Mouse (Mus musculus) heart, postnatal 0 days (tissue): Measurements from ENCODE around the gene Ankle1. TPM values are rescaled to one million over a fixed set of nuclear protein-coding genes. Genes with fewer than 3 reads are reported as not detected.
A peak's percentile ranks its signal among the peaks of the same experiment; 100 is the strongest.

Experiments
- ATAC-seq: fragments of 200-750 bp; cut with Nextera tagmentation; 2 replicates; pipeline ENCODE4 v1.8.0; 2017; ENCODE audit warnings: low read depth, moderate number of reproducible peaks, moderate library complexity; ENCODE audit not compliant: insufficient read depth
- DNase-seq: peaks from one replicate; pipeline ENCODE4 v3.0.0-alpha.2; 2016; ENCODE audit warnings: low spot score
- H3K27ac ChIP-seq: fragments of 300-500 bp; sonication (generic); 2 replicates; pipeline ENCODE4 v1.5.1; 2014; ENCODE audit warnings: low read depth, mild to moderate bottlenecking
- H3K27me3 ChIP-seq: fragments of 300-500 bp; sonication (generic); 2 replicates; pipeline ENCODE4 v1.6.1; 2014; ENCODE audit warnings: low read length, mixed read lengths; ENCODE audit not compliant: control insufficient read depth, insufficient read depth
- H3K36me3 ChIP-seq: fragments of 300-500 bp; sonication (generic); replicated peaks from 2 replicates; pipeline ENCODE4 v1.6.1; 2014; ENCODE audit warnings: low read length, mixed read lengths; ENCODE audit not compliant: control insufficient read depth, insufficient read depth
- H3K4me1 ChIP-seq: fragments of 300-500 bp; sonication (generic); 2 replicates; pipeline ENCODE4 v1.6.1; 2014; ENCODE audit warnings: antibody characterized with exemption; ENCODE audit not compliant: control insufficient read depth, insufficient read depth
- H3K4me2 ChIP-seq: fragments of 300-500 bp; sonication (generic); 2 replicates; pipeline ENCODE4 v1.6.1; 2014; ENCODE audit warnings: low read depth, mild to moderate bottlenecking, low read length, moderate library complexity
- H3K4me3 ChIP-seq: fragments of 300-500 bp; sonication (generic); 2 replicates; pipeline ENCODE4 v1.5.1; 2014; ENCODE audit warnings: low read depth, low read length
- H3K9ac ChIP-seq: fragments of 300-500 bp; sonication (generic); replicated peaks from 2 replicates; pipeline ENCODE4 v1.6.1; 2014; ENCODE audit warnings: low read depth, low read length, mixed read lengths
- H3K9me3 ChIP-seq: fragments of 300-500 bp; sonication (generic); replicated peaks from 2 replicates; pipeline ENCODE4 v1.6.1; 2016; ENCODE audit warnings: low read length; ENCODE audit not compliant: control insufficient read depth
- CTCF ChIP-seq: IDR thresholded peaks from 2 replicates; pipeline ENCODE4 v1.5.1; 2016; ENCODE audit warnings: antibody characterized with exemption, control low read depth, low read depth
- EP300 ChIP-seq: IDR thresholded peaks from 2 replicates; pipeline ENCODE4 v1.6.1; 2016; ENCODE audit warnings: antibody characterized with exemption, low read depth
- WGBS: fragments of 180-500 bp; shearing (Covaris S2); extraction: QIAGEN DNeasy Blood & Tissue Kit; methylation state at CpG from one replicate; pipeline ENCODE4 v1.1.7; 2014; 5-methylcytosine and 5-hydroxymethylcytosine counted together
- polyA plus RNA-seq: library from polyadenylated mRNA; unstranded; fragments of >200 nt; fragmentation: Nextera tagmentation; extraction: Ambion mirVana; gene quantifications from 2 replicates; pipeline ENCODE4 v1.2.1, GENCODE M21; 2015
- total RNA-seq: library from RNA; depleted of rRNA; stranded (reverse); fragments of >200 nt; gene quantifications from 2 replicates; pipeline ENCODE4 v1.2.3, GENCODE M21; 2014; ENCODE audit warnings: low replicate concordance

The Ankle1 gene
- total and polyA plus RNA-seq, 2 experiments from 2014 or later = 5.4 to 12.1 TPM

DNA sequence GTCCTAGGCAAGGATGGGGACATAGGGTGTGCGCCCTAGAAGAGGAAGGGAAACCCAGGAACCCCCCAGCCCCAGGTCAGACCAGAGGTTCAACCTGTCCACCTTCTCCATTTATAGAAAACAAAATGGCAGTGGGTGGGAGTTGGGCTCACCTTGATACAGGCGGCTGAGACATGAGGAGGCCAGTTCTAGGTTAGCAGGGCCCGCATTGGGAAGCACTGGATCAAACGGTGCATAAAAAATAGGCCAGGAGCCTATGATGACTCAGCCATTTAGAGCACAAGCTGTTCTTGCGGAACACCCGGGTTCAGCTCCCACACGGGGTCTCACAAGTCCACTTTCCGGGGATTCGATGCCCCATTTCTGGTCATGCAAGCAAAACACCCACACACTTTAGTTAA lies 859 bp upstream of the Ankle1 start:
- no peak overlapping the region for H3K4me3 ChIP-seq

DNA sequence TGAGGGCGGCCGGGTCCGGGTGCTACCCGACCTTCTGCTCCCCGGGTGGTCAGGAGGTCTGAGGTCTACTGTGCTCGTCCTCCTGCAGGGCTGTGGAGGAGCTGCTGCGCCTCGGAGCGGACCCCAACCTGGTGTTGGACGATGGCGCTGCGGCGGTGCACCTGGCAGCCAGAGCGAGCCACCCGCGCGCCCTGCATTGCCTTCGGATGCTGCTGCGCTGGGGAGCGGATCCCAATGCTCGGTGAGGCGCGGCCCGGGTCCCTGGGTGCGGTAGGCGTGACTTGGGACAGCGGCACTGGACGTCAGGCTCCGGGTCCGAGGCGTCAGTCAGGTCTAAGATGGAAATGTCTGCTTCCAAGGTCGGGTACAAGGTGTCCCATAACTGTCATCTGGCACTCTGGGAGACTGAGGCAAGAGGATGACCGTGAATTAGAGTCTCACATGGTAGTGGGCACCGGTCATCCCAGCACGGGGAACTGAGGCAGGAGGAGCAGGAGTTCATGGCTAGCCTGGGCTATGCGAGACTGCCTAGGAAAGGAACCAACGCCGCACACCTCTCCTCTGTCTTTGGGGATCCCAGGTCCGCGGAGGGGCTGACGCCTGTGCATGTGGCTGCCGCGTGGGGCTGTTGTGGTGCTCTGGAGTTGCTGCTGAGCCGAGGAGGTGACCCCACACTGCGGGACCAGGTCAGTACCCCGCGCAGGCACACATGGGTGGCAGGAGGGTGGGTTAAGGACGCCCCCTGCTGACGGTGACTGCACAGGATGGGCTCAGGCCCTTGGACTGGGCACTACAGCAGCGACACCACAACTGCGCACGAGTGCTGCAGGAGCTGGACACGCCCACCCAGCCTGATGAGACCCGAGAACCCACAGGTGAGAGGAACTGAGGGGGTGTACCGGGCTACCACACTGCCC lies 547 bp downstream of the Ankle1 start:
- ATAC-seq = peak; percentile 67
- Histone ChIP-seq H3K9me3 (no peaks in the 10 kb centered on the region), H3K27me3 (no peaks in the 10 kb centered on the region), H3K27ac (no peak overlapping the region), H3K4me3 (peak overlapping the region; percentile 61), H3K4me1 (peaks cover 11% of the 10 kb centered on the region), H3K9ac (peak overlapping the region; percentile 57), H3K36me3 (peaks cover 13% of the 10 kb centered on the region; the same call in 1 of the 2 replicates), H3K4me2 (peak overlapping the region; percentile 91)
- peak; percentile 63 for TF ChIP-seq CTCF
- TF ChIP-seq EP300 = no peak
- peak; percentile 47 for DNase-seq
- under 1% methylated on average over 55 of the region's 55 CpGs for WGBS

More for the DNA sequence above, 859 bp upstream of the Ankle1 start:
- Histone ChIP-seq H3K4me1 (peaks cover 11% of the 10 kb centered on the region), H3K36me3 (peaks cover 14% of the 10 kb centered on the region; the same call in 1 of the 2 replicates), H3K27me3 (no peaks in the 10 kb centered on the region), H3K4me2 (no peak overlapping the region), H3K9ac (no peak overlapping the region), H3K27ac (no peak overlapping the region), H3K9me3 (no peaks in the 10 kb centered on the region)
- ATAC-seq = no peak
- no peak for DNase-seq
- WGBS = 80% methylated on average over 9 of the region's 9 CpGs
- TF ChIP-seq EP300 (no peak), CTCF (no peak)

DNA sequence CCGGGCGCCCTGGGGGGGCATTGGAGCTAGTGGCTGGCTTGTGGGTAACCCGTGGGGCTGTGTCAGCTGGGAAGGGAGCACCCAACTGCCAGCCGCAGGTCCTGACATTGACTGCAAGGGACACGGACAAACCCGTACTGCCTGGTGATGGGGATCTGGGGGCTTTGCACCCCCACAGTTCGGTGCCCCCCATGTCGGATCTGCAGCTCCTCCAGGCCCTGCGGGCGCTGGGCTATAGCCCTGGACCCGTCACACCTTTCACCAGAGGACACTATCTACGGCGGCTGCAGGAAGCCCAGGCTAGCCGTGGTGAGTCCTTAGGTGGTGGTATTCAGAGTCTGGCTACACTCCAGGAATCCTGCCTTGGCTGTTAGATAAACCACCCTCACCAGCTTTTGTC lies 1.6 kb downstream of the Ankle1 start:
- H3K9ac ChIP-seq = no peak overlapping the region
- no peak overlapping the region for H3K4me3 ChIP-seq
- H3K36me3 ChIP-seq = peaks cover 13% of the 10 kb centered on the region; the same call in 1 of the 2 replicates
- H3K27ac ChIP-seq = no peak overlapping the region
- no peak for ATAC-seq
- 80% methylated on average over 14 of the region's 14 CpGs for WGBS
- H3K9me3 ChIP-seq = no peaks in the 10 kb centered on the region
- TF ChIP-seq CTCF = no peak
- TF ChIP-seq EP300 = no peak
- peaks cover 11% of the 10 kb centered on the region for H3K4me1 ChIP-seq
- H3K4me2 ChIP-seq = peak overlapping the region; percentile 91; the same call in 1 of the 2 replicates
- DNase-seq = no peak
- no peaks in the 10 kb centered on the region for H3K27me3 ChIP-seq

- Histone ChIP-seq H3K9me3 (no peaks in the 10 kb centered on the region), H3K4me2 (no peak overlapping the region), H3K4me1 (peaks cover 11% of the 10 kb centered on the region), H3K9ac (no peak overlapping the region), H3K4me3 (no peak overlapping the region), H3K27ac (no peak overlapping the region), H3K36me3 (peaks cover 13% of the 10 kb centered on the region; the same call in 1 of the 2 replicates), H3K27me3 (no peaks in the 10 kb centered on the region)
- WGBS = 95% methylated on average over 4 of the region's 4 CpGs
- DNase-seq (no peak), ATAC-seq (no peak)
- no peak for TF ChIP-seq EP300
- TF ChIP-seq CTCF = no peak
Measured at GRCm38 (mm10) chr8:71408231-71408630, 2.4 kb downstream of the Ankle1 start.

GRCm38 (mm10) chr8:71411535-71412273 lies 5.9 kb downstream of the Ankle1 start:
- Histone ChIP-seq H3K9me3 (no peaks in the 10 kb centered on the region), H3K27ac (no peak overlapping the region), H3K4me3 (no peak overlapping the region), H3K9ac (no peak overlapping the region), H3K36me3 (peaks cover 13% of the 10 kb centered on the region; the same call in 1 of the 2 replicates), H3K4me2 (no peak overlapping the region), H3K4me1 (peaks cover 4% of the 10 kb centered on the region), H3K27me3 (no peaks in the 10 kb centered on the region)
- no peak for DNase-seq
- no peak for ATAC-seq
- TF ChIP-seq EP300 = no peak
- TF ChIP-seq CTCF = no peak
- WGBS = 45% methylated on average over 11 of the region's 11 CpGs
